Mouse (Mus musculus) brain, adult 2 months (tissue): ENCODE measurements around the gene B3gnt3.

ENCODE experiments used
- DNase-seq: peaks from one replicate; pipeline ENCODE4 v3.0.0; 2011; ENCODE audit warnings: low read depth, low spot score

Gene B3gnt3

GRCm38 (mm10) chr8:71645510-71645909 lies 56.1 kb downstream of the B3gnt3 start:
- DNase-seq: no peak
